Mouse (Mus musculus): ENCODE data around the gene Olfr356.

The Olfr356 gene

DNA sequence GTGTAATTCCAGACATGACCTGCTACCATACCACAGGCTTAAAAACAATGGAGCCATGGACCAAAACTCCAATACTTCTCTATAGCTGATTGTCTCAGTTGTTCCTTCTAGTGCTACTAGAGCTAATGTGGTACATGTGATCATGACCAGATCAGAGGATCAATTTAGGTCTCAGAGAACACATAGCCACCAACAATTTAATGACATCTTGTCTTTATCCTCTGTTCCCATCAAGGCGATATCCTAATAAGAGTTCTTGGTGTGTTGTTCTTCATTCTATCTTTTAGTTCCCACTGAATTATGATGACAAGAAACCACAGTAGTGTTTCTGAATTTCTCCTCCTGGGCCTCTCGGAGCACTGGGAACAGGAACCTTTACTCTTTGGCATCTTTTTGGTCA, at the start of gene Olfr356:
Gene Olfr356 (plus strand): TSS at position 301 of the 400 bp plus-strand sequence.
- DNase-seq (ENCODE audit: low spot score in 2 of 2), result no peak

DNA sequence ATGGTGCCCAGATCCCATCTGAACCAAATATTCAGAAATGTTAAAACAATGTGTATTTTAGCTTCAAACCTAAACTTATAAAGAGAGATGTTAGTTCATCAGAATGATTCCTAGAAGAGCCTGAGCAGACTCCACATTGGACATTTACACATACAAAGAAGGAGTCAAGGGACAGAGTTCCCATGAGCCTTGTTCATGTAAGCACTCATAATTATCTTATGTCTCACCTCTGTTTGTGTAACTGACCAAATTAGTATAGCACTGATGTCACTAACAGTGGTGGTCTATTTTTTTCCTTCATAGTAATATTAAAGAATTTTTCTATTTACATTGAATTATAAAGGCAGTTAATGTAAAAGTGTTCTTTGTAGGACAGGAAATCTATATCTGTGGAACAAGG, 44.1 kb upstream of the Olfr356 start, which contains the start of gene Olfr353:
Gene Olfr353 (minus strand): TSS at position 101 of the 400 bp plus-strand sequence.
- DNase-seq (ENCODE audit: low spot score in 2 of 2), result no peak

DNA sequence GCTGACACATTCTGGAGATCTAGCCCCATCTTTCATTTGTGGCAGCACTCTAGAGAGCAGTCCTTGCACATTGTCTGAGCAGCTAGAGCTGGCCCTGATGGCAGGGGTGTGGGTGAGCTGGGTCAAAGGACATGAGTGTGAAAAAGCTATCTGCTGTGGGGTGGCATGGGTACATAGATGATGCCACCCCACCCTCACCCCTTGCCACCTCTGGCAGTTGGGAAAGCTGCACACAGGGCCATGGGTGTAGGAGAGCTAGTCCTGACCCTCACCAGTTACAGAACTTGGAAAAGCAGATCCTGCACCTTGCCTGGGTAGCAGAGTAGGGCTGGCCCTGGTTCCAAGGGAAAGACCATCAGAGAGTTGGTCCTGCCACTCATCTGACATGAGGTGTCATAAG, 39.8 kb upstream of the Olfr356 start:
- no peak for DNase-seq (ENCODE audit: low spot score in 2 of 2)

DNA sequence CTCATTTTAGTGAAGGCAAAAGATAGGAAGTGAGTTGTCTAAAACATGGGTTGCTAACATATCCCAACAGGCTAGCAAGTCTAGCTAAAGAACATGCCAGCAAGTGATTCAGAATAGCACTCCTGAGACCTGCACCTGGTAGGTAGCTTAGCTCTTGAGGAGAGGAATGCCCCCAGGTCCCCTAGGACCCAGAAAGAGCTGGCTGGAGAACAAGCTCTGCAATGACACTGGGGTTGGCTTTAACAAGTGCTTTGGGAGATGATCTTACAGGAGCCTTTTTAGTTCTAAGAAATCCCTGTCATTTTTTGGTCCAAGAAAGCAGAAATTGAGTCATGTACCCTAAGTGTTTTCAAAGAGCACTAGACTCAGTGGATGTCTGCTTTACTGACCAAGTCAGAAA, 31.5 kb upstream of the Olfr356 start, which contains the start of gene Olfr354:
Gene Olfr354 (plus strand): TSS at position 301 of the 400 bp plus-strand sequence.
- DNase-seq (ENCODE audit: low spot score in 2 of 2), result no peak

DNA sequence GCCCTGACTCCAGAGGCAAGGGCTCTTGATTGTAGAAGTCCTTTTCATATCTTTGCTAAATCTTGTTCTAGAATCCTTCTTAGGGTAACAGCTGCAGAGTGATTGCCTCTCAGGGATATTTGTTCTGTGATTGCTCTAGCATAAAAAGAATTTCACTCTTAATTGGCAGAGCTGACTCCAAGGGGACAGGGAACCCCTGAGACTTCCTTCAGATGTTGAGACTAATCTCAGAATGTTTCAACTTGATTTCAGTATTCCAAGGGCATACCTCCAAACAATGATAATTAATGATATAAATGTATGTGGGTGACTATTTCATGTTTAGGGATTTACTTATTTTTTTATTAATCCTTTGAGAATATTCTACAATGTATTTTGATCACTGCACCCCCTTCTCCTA, 8.1 kb upstream of the Olfr356 start, which contains the start of gene Olfr355:
Gene Olfr355 (minus strand): TSS at position 101 of the 400 bp plus-strand sequence.
- no peak for DNase-seq (ENCODE audit: low spot score in 2 of 2)
